Mouse (Mus musculus): ENCODE data around the gene Rapgef2. TPM values are rescaled to one million over a fixed set of nuclear protein-coding genes. Genes with fewer than 3 reads are reported as not detected.

The Rapgef2 gene
- polyA plus RNA-seq (2017; shearing (Covaris generic)): 1 to 10 TPM; 3.1 to 5.6 TPM

- peak; percentile 38 for ATAC-seq
These were observed at the start of gene Rapgef2 for GRCm38 (mm10) chr3:79286376-79287107. Gene Rapgef2, minus strand, starts transcription at chr3:79286517.

- ATAC-seq: no peak
These were observed 47.4 kb upstream of the Rapgef2 start for GRCm38 (mm10) chr3:79333643-79334200.

- ATAC-seq: no peak
These were observed 46.7 kb upstream of the Rapgef2 start for GRCm38 (mm10) chr3:79333051-79333450.

- ATAC-seq: no peak
These were observed 43.5 kb upstream of the Rapgef2 start for GRCm38 (mm10) chr3:79329691-79330315.

- no peak for ATAC-seq
These were observed 38.6 kb upstream of the Rapgef2 start for GRCm38 (mm10) chr3:79324697-79325526.

- no peak for ATAC-seq
These were observed 27.8 kb upstream of the Rapgef2 start for GRCm38 (mm10) chr3:79314006-79314698.

GRCm38 (mm10) chr3:79311895-79312294 is 25.6 kb upstream of the Rapgef2 start:
- ATAC-seq: no peak

- ATAC-seq: no peak
These were observed 23.9 kb upstream of the Rapgef2 start for GRCm38 (mm10) chr3:79310184-79310583.

- no peak for ATAC-seq
These were observed 22.3 kb upstream of the Rapgef2 start for GRCm38 (mm10) chr3:79308605-79309004.

GRCm38 (mm10) chr3:79299401-79299800 is 13.1 kb upstream of the Rapgef2 start:
- no peak for ATAC-seq

GRCm38 (mm10) chr3:79297281-79297680 is 11.0 kb upstream of the Rapgef2 start:
- no peak for ATAC-seq

GRCm38 (mm10) chr3:79296586-79296985 is 10.3 kb upstream of the Rapgef2 start:
- no peak for ATAC-seq

GRCm38 (mm10) chr3:79296049-79296448 is 9.7 kb upstream of the Rapgef2 start:
- ATAC-seq: no peak

- ATAC-seq: no peak
These were observed 8.4 kb upstream of the Rapgef2 start for GRCm38 (mm10) chr3:79294701-79295100.

- ATAC-seq: no peak
These were observed 6.7 kb upstream of the Rapgef2 start for GRCm38 (mm10) chr3:79293023-79293422.

- ATAC-seq: no peak
These were observed 2.7 kb upstream of the Rapgef2 start for GRCm38 (mm10) chr3:79289050-79289449.

GRCm38 (mm10) chr3:79287699-79288458 is 1.6 kb upstream of the Rapgef2 start:
- peak; percentile 5 for ATAC-seq

- peak; percentile 95 for ATAC-seq
These were observed 825 bp upstream of the Rapgef2 start for GRCm38 (mm10) chr3:79287108-79287576.

GRCm38 (mm10) chr3:79286031-79286375 is 314 bp downstream of the Rapgef2 start:
- ATAC-seq: no peak

GRCm38 (mm10) chr3:79285097-79285675 is 1.1 kb downstream of the Rapgef2 start:
- no peak for ATAC-seq

- no peak for ATAC-seq
These were observed 2.3 kb downstream of the Rapgef2 start for GRCm38 (mm10) chr3:79283976-79284375.
